Comparison of ENCODE assay signal across 25 mouse cellular contexts in genomic region chr5:112367929-112368328, GRCm38 (mm10). TPM values are rescaled to one million over a fixed set of nuclear protein-coding genes. Genes with fewer than 3 reads are reported as not detected.
DNase-seq lines count a peak whose midpoint lies in the region; ATAC-seq and TF ChIP-seq lines count a peak whose summit lies in the region.
"Had no signal": no experiment of that assay in that cellular context is flagged by ENCODE, and none has a peak within 500 bp of the region (broad histone marks: within the 10 kb centered on the region; RNA-seq: fewer than 3 reads in every experiment).

No protein-coding gene starts in this region.

- POLR2A ChIA-PET in Patski (lab: Charles Lee) = no interaction called here

- no peaks in the 10 kb centered on the region for H3K27me3 ChIP-seq in forebrain, embryonic 13.5 days
- H3K27me3 ChIP-seq in forebrain, embryonic 12.5 days = no peaks in the 10 kb centered on the region
- H3K27me3 ChIP-seq in Patski = no peaks in the 10 kb centered on the region
- H3K27me3 ChIP-seq: embryonic facial prominence, embryonic 13.5 days; heart, embryonic 15.5 days; intestine, embryonic 15.5 days had no signal

- no peak for ATAC-seq in forebrain, embryonic 13.5 days
- ATAC-seq in forebrain, embryonic 12.5 days (ENCODE audit: low FRiP score) = no peak
- peak; percentile 95 for ATAC-seq in Patski
- no peak for ATAC-seq in inflammation-experienced regulatory T-cells, adult 6 months
- ATAC-seq: CD4-positive, CD25-positive, alpha-beta regulatory T cell, adult 4 months; forebrain, embryonic 14.5 days; intestine, embryonic 15.5 days had no signal

- no peak overlapping the region for H3K4me2 ChIP-seq in forebrain, embryonic 13.5 days
- H3K4me2 ChIP-seq in forebrain, embryonic 12.5 days = no peak overlapping the region
- H3K4me2 ChIP-seq: embryonic facial prominence, embryonic 13.5 days; heart, embryonic 11.5 days; heart, embryonic 15.5 days; intestine, embryonic 15.5 days had no signal

- H3K9me3 ChIP-seq in forebrain, embryonic 13.5 days (replicated peaks) = no peaks in the 10 kb centered on the region
- no peaks in the 10 kb centered on the region for H3K9me3 ChIP-seq in forebrain, embryonic 12.5 days
- H3K9me3 ChIP-seq: embryonic facial prominence, embryonic 13.5 days; G1E; heart, embryonic 15.5 days; intestine, embryonic 15.5 days had no signal

- WGBS in forebrain, embryonic 13.5 days = 93% methylated on average over 12 of the region's 12 CpGs
- WGBS in forebrain, embryonic 12.5 days = 90% methylated on average over 12 of the region's 12 CpGs

- peaks cover 78% of the 10 kb centered on the region for H3K36me3 ChIP-seq in forebrain, embryonic 13.5 days (ENCODE audit: poor library complexity, severe bottlenecking)
- peaks cover 75% of the 10 kb centered on the region for H3K36me3 ChIP-seq in forebrain, embryonic 12.5 days (replicated peaks)

- no peak overlapping the region for H3K27ac ChIP-seq in forebrain, embryonic 13.5 days
- H3K27ac ChIP-seq in forebrain, embryonic 12.5 days = no peak overlapping the region
- peak overlapping the region; percentile 98 for H3K27ac ChIP-seq in layer of hippocampus, adult 2 months
- H3K27ac ChIP-seq: embryonic facial prominence, embryonic 13.5 days; heart, embryonic 15.5 days; intestine, embryonic 15.5 days had no signal

- H3K4me3 ChIP-seq in forebrain, embryonic 13.5 days = no peak overlapping the region
- H3K4me3 ChIP-seq in forebrain, embryonic 12.5 days (replicated peaks) = no peak overlapping the region
- no peak overlapping the region for H3K4me3 ChIP-seq in layer of hippocampus, adult 2 months
- H3K4me3 ChIP-seq: embryonic facial prominence, embryonic 13.5 days; heart, embryonic 15.5 days; intestine, embryonic 15.5 days had no signal

- no peak for DNase-seq in layer of hippocampus, adult 2 months (ENCODE audit: low spot score in 2 of 2)
- no peak for DNase-seq in layer of hippocampus, adult 9-10 months (ENCODE audit: low spot score)
- DNase-seq in 3T3-L1 (ENCODE audit: low read depth, low spot score) = peak; percentile 90
- DNase-seq in Patski (ENCODE audit: low read depth, low spot score) = peak; percentile 68
- no peak for DNase-seq in adrenal gland, adult 18-20 months (ENCODE audit: low spot score in 2 of 2)
- DNase-seq: adrenal gland, adult 8-10 months; adrenal gland, postnatal 36 days; cerebellum, adult 11 months; gastrocnemius, postnatal 10 days; heart, adult 18-20 months; heart, postnatal 14 days; kidney, adult 18-20 months had no signal

- H3K9ac ChIP-seq in forebrain, embryonic 13.5 days = peak overlapping the region; percentile 23; the same call in 1 of the 2 replicates
- H3K9ac ChIP-seq in forebrain, embryonic 12.5 days = no peak overlapping the region
- H3K9ac ChIP-seq: embryonic facial prominence, embryonic 13.5 days; heart, embryonic 15.5 days; intestine, embryonic 15.5 days had no signal

- H3K4me1 ChIP-seq in forebrain, embryonic 13.5 days = peaks cover 38% of the 10 kb centered on the region
- H3K4me1 ChIP-seq in forebrain, embryonic 12.5 days = peaks cover 30% of the 10 kb centered on the region
- H3K4me1 ChIP-seq: embryonic facial prominence, embryonic 13.5 days; heart, embryonic 15.5 days; intestine, embryonic 15.5 days had no signal

- CTCF ChIA-PET in Patski (lab: Charles Lee) = interaction anchor here (1.2 to 1.3 kb wide), 2 partner anchors 9 to 11 kb away, joined by 3 read pairs; no protein-coding TSS in a partner anchor

- in situ Hi-C loops in Patski (cut with MboI; ENCODE audit: low pct_unique_long_range_greater_than_20kb) = no loop called here

- no peak for TF ChIP-seq CTCF in layer of hippocampus, adult 2 months (conservative IDR thresholded peaks at IDR 0.05)
- no peak for TF ChIP-seq CTCF in Patski (IDR thresholded peaks at IDR 0.05)

RNA-seq across cellular contexts. Expression of gene Gm6583, which starts 12.1 kb away (rescaled TPM):
- 0.18 and 0.23 TPM in 2 replicates for polyA plus RNA-seq in forebrain, embryonic 13.5 days (2015; fragmentation: Nextera tagmentation; extraction: Ambion mirVana)
- 0.22 and 0.31 TPM in 2 replicates for polyA plus RNA-seq in forebrain, embryonic 12.5 days (2016; fragmentation: Nextera tagmentation; extraction: Ambion mirVana)
- not detected for total RNA-seq in layer of hippocampus, adult 2 months (2021)
- 0.05 TPM for polyA plus RNA-seq in Patski (2021)
- under 1 TPM in 1 of 3 experiments, not detected in 2; 0.25 TPM for polyA plus RNA-seq in inflammation-experienced regulatory T-cells, adult 6 months (2017; shearing (Covaris generic))
- total RNA-seq in adrenal gland, adult 18-20 months (2021) = not detected
- total RNA-seq: adrenal gland, postnatal 36 days; G1E; gastrocnemius, postnatal 10 days; gastrocnemius, postnatal 4 days; heart, adult 18-20 months; hematopoietic stem cell, adult 5-6 weeks had no signal
- polyA plus RNA-seq: brain, embryonic 14.5 days; G1E had no signal

RNA-seq across cellular contexts. Expression of gene Hps4, which starts 25.0 kb away (rescaled TPM):
- polyA plus RNA-seq in forebrain, embryonic 13.5 days (2015; fragmentation: Nextera tagmentation; extraction: Ambion mirVana) = 28.9 and 33.0 TPM in 2 replicates
- 36.1 and 37.3 TPM in 2 replicates for polyA plus RNA-seq in forebrain, embryonic 12.5 days (2016; fragmentation: Nextera tagmentation; extraction: Ambion mirVana)
- 10 to 100 TPM; 30.3 to 37.5 TPM for total RNA-seq in layer of hippocampus, adult 2 months (2021)
- polyA plus RNA-seq in Patski (2021) = 34.1 TPM
- 10 to 100 TPM; 13.9 to 19.0 (median 16.4) TPM for polyA plus RNA-seq in inflammation-experienced regulatory T-cells, adult 6 months (2017; shearing (Covaris generic))
- 10 to 100 TPM; 54.1 to 60.5 TPM for total RNA-seq in adrenal gland, adult 18-20 months (2021)

RNA-seq across cellular contexts. Expression of gene Srrd, which starts 25.1 kb away (rescaled TPM):
- polyA plus RNA-seq in forebrain, embryonic 13.5 days (2015; fragmentation: Nextera tagmentation; extraction: Ambion mirVana) = 47.3 and 57.6 TPM in 2 replicates
- polyA plus RNA-seq in forebrain, embryonic 12.5 days (2016; fragmentation: Nextera tagmentation; extraction: Ambion mirVana) = 47.3 and 50.0 TPM in 2 replicates
- total RNA-seq in layer of hippocampus, adult 2 months (2021) = 10 to 100 TPM; 21.4 to 30.4 TPM
- 23.8 TPM for polyA plus RNA-seq in Patski (2021)
- polyA plus RNA-seq in inflammation-experienced regulatory T-cells, adult 6 months (2017; shearing (Covaris generic)) = 1 to 10 TPM; 2.9 to 4.8 (median 4.4) TPM
- total RNA-seq in adrenal gland, adult 18-20 months (2021) = 10 to 100 TPM; 60.5 to 65.1 TPM

RNA-seq across cellular contexts. Expression of gene Asphd2, which starts 26.7 kb away (rescaled TPM):
- polyA plus RNA-seq in forebrain, embryonic 13.5 days (2015; fragmentation: Nextera tagmentation; extraction: Ambion mirVana) = 21.4 and 23.8 TPM in 2 replicates
- 38.6 and 57.3 TPM in 2 replicates for polyA plus RNA-seq in forebrain, embryonic 12.5 days (2016; fragmentation: Nextera tagmentation; extraction: Ambion mirVana)
- total RNA-seq in layer of hippocampus, adult 2 months (2021) = 100 to 1,000 TPM; 223 to 224 TPM
- 1.8 TPM for polyA plus RNA-seq in Patski (2021)
- polyA plus RNA-seq in inflammation-experienced regulatory T-cells, adult 6 months (2017; shearing (Covaris generic)) = not detected
- 1 to 10 TPM; 3.4 to 4.3 TPM for total RNA-seq in adrenal gland, adult 18-20 months (2021)
- total RNA-seq: hematopoietic stem cell, adult 5-6 weeks had no signal
- polyA plus RNA-seq: CD4-positive, CD25-positive, alpha-beta regulatory T cell, adult 4 months; G1E had no signal

RNA-seq across cellular contexts. Expression of gene Tfip11, which starts 41.8 kb away (rescaled TPM):
- polyA plus RNA-seq in forebrain, embryonic 13.5 days (2015; fragmentation: Nextera tagmentation; extraction: Ambion mirVana) = 29.9 and 35.7 TPM in 2 replicates
- polyA plus RNA-seq in forebrain, embryonic 12.5 days (2016; fragmentation: Nextera tagmentation; extraction: Ambion mirVana) = 38.1 and 39.5 TPM in 2 replicates
- 10 to 100 TPM; 40.6 to 40.8 TPM for total RNA-seq in layer of hippocampus, adult 2 months (2021)
- polyA plus RNA-seq in Patski (2021) = 43.2 TPM
- polyA plus RNA-seq in inflammation-experienced regulatory T-cells, adult 6 months (2017; shearing (Covaris generic)) = 10 to 100 TPM; 14.7 to 26.1 (median 15.3) TPM
- 10 to 100 TPM; 38.6 to 41.8 TPM for total RNA-seq in adrenal gland, adult 18-20 months (2021)

Comparison
In these comparisons a context has a peak if more than half of its experiments do, and no peak if none do; other contexts are left out.
1. DNase-seq: peak in 3T3-L1 (single experiment) and Patski (single experiment); none in layer of hippocampus, adult 2 months (0 of 2), layer of hippocampus, adult 9-10 months (single experiment) and adrenal gland, adult 18-20 months (0 of 2).